Mouse (Mus musculus): Measurements from ENCODE around the gene AI182371. TPM values are rescaled to one million over a fixed set of nuclear protein-coding genes. Genes with fewer than 3 reads are reported as not detected.

The AI182371 gene
- total RNA-seq, 2 experiments from 2014 or later = 0.16 to 0.21 TPM

GRCm38 (mm10) chr2:35069124-35069523 is 32.2 kb downstream of the AI182371 start:
- no peak for DNase-seq

- DNase-seq = no peak
Observed at GRCm38 (mm10) chr2:35067117-35067516, 34.2 kb downstream of the AI182371 start.

- no peak for DNase-seq
Observed at GRCm38 (mm10) chr2:35066525-35067082, 34.7 kb downstream of the AI182371 start.

DNA sequence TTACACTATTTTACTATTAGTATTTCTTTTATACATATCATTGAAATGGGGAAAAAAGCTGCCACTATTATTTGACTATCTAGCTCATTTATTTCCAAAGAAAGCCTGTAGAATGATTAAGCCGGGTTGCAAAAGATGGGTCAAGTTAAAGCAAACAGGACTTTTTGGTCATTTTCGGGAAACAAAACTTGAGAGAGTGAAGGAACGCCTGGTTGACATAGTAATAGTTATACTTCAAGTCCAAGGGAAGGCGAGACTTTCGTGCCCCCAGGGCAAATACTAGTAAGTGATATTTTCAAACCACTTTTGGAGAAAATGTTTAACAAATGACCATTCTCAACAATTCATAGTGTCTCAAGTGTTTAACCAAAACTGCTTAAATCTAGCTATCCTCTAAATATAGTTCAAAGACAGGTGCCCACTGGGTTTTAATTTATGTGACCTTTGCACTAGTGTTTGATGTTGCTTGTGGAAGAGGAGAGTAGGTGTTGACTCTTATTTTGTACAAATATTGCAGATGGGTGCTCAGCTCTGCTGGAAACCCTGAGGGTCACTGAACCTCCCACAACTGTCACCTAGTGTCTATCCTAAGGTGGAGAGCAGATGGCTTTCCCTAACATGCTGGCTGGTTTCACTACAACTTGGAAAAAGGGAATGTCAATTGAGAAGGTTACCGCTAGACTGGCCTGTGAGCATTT is 37.9 kb downstream of the AI182371 start:
- no peak for DNase-seq

DNA sequence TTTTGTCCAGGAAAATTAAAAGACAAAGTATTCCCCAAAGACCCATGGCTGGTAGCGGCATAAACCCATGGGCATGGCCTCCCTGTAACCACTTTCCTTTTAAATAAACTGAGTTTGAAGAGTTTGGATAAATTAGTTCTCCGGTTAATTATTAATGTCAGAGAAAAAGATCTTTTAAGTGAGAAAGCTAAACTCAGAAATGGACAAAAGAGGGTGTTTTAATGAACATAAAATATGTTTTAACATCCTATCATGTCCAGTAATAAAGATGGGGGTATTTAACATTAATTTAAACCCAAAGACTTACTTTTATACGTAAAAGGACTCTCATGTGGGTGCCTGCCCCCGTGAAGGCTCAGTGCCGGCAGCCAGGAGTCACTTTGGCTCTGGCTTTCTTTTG is 40.0 kb downstream of the AI182371 start, which contains the start of gene Hc:
Gene Hc (minus strand): TSS at position 101 of the 400 bp plus-strand sequence.
- no peak for DNase-seq

- no peak for DNase-seq
Observed at GRCm38 (mm10) chr2:35060897-35061296, 40.4 kb downstream of the AI182371 start.

DNA sequence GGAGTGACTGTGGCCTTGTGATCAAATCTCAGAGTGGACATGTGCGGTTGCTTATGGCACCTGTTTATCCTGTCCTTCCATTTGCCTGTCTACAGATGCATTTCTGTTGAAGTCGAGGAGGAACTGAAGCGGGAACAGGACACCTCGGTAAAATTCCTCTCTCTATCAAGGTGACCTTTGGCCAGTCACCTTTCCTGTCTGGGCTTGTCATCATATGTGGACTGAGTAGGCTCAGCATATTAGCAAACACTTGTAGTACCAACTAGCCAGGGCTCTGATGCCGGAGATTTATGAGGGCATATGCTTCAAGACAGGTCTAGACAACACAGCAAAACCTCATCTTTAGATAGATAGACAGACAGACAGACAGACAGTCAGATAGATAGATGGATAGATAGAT is 41.1 kb downstream of the AI182371 start:
- no peak for DNase-seq

- no peak for DNase-seq
Observed at GRCm38 (mm10) chr2:35058325-35058724, 43.0 kb downstream of the AI182371 start.

GRCm38 (mm10) chr2:35057243-35057642 is 44.1 kb downstream of the AI182371 start:
- DNase-seq = no peak

- DNase-seq = peak; percentile 12
Observed at GRCm38 (mm10) chr2:35048851-35049250, 52.5 kb downstream of the AI182371 start.

GRCm38 (mm10) chr2:35044956-35045355 is 56.4 kb downstream of the AI182371 start:
- DNase-seq = peak; percentile 33

DNA sequence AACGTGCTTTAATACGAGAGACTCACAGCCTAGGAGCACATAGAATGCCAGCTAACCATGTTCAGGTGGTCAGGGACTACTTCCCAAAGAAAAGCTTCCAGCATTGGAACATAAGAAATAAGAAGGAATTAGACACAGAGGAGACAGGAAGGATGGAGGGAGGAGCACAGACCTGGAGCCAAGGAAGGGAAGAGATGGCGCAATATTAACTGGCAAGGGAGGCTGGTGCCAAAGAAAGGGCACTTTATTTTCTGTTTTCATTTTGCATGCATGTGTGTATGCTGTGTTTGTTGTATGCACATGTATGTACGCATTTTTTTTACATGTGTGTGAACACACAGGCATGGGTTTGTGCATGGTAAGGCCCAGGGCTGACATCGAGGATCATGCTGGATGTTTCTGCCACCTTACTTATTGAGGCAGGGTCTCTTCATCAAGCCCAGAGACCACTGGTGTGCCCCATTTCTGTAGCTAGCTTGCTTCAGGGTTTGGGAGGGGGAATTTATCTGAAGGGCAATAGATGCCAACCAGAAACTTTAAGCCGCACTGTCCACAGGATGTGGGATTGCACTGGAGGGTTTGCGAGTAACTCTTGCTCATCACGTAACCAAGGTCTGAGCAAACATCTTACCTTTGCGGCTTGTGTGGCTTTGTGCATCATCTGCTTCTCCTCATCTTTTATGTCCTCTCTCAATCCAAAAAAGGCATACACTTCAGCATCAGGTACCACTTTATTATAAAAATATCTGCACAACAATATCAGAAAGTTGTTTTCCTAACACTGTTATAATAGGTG is 62.6 kb downstream of the AI182371 start:
- DNase-seq = no peak

Other genes with a start within 250 kb of the AI182371 start
- gene Cutal, start 227.1 kb downstream of the AI182371 start, total RNA-seq (2021) = under 1 TPM; 0.41 to 0.90 TPM
- 10 to 100 TPM; 17.1 to 17.7 TPM for gene Psmd5, start 226.6 kb downstream of the AI182371 start, total RNA-seq (2021)
- 1 to 10 TPM; 6.2 to 6.6 TPM for gene Phf19, start 187.5 kb downstream of the AI182371 start, total RNA-seq (2021)
- 1 to 10 TPM in 1 of 2 experiments, under 1 TPM in 1; 0.41 to 1.7 TPM for gene Traf1, start 139.8 kb downstream of the AI182371 start, total RNA-seq (2021)
- gene Hc, start 40.1 kb downstream of the AI182371 start, total RNA-seq (2021) = under 1 TPM in 1 of 2 experiments, not detected in 1; 0.07 TPM
- gene Cntrl, start 7.9 kb upstream of the AI182371 start, total RNA-seq (2021) = 10 to 100 TPM; 14.5 to 14.8 TPM
- 100 to 1,000 TPM; 154 to 165 TPM for gene Rab14, start 99.6 kb upstream of the AI182371 start, total RNA-seq (2021)
- gene Gsn, start 154.8 kb upstream of the AI182371 start, total RNA-seq (2021) = 100 to 1,000 TPM; 164 to 171 TPM
- gene Stom, start 235.4 kb upstream of the AI182371 start, total RNA-seq (2021) = 10 to 100 TPM; 48.1 to 52.2 TPM

All from heart, postnatal 4 days (tissue).